Comparison of ENCODE assay signal across 8 mouse cellular contexts in genomic region chr17:63863012-63863630, GRCm38 (mm10). TPM values are rescaled to one million over a fixed set of nuclear protein-coding genes. Genes with fewer than 3 reads are reported as not detected.
DNase-seq lines count a peak whose midpoint lies in the region; ATAC-seq and TF ChIP-seq lines count a peak whose summit lies in the region.

Fer (plus strand) TSS chr17:63863062.

- H3K9me3 ChIP-seq in E14TG2a.4 (ENCODE audit: low read length), result no peaks in the 10 kb centered on the region
- H3K9me3 ChIP-seq in embryonic facial prominence, embryonic 15.5 days (replicated peaks), result no peaks in the 10 kb centered on the region
- H3K9me3 ChIP-seq in neural tube, embryonic 12.5 days, result no peaks in the 10 kb centered on the region

- H3K9ac ChIP-seq in embryonic facial prominence, embryonic 15.5 days, result peak within 1 kb of the TSS; percentile 77
- H3K9ac ChIP-seq in neural tube, embryonic 12.5 days, result peak within 1 kb of the TSS; percentile 83

- H3K27ac ChIP-seq in embryonic facial prominence, embryonic 15.5 days (replicated peaks), result peak within 1 kb of the TSS; percentile 84
- H3K27ac ChIP-seq in neural tube, embryonic 12.5 days, result no peak within 1 kb of the TSS; the same call in 1 of the 2 replicates

- ATAC-seq in frontal cortex, adult (ENCODE audit: low TSS enrichment), result peak; percentile 35
- ATAC-seq in embryonic facial prominence, embryonic 15.5 days (ENCODE audit: insufficient number of reproducible peaks, low FRiP score, low TSS enrichment, low read depth), result peak; percentile 34
- ATAC-seq in neural tube, embryonic 12.5 days (ENCODE audit: low FRiP score, low read depth), result peak; percentile 42

- DNase-seq in frontal cortex, postnatal 14 days (ENCODE audit: low spot score in 2 of 2), result no peak
- DNase-seq in heart, postnatal 10 days, result peak in 1 of 2 experiments; percentile 30
- no peak for DNase-seq in left cerebral cortex, postnatal 25 days (ENCODE audit: low spot score in 2 of 2)
- DNase-seq in spleen, postnatal 36 days (ENCODE audit: low spot score in 2 of 2), result no peak

- peaks cover 16% of the 10 kb centered on the region for H3K4me1 ChIP-seq in E14TG2a.4 (replicated peaks; ENCODE audit: low read depth, low read length)
- 0 out of 2 replicates have a peak, but pooled peaks cover 7% of the 10 kb centered on the region for H3K4me1 ChIP-seq in embryonic facial prominence, embryonic 15.5 days
- peaks cover 5% of the 10 kb centered on the region; the same call in 1 of the 2 replicates for H3K4me1 ChIP-seq in neural tube, embryonic 12.5 days

- TF ChIP-seq CTCF in E14TG2a.4 (conservative IDR thresholded peaks at IDR 0.05; ENCODE audit: low read length), result no peak

- peak within 1 kb of the TSS; percentile 98 for H3K4me3 ChIP-seq in E14TG2a.4 (replicated peaks; ENCODE audit: low read length)
- peak within 1 kb of the TSS; percentile 98 for H3K4me3 ChIP-seq in embryonic facial prominence, embryonic 15.5 days (replicated peaks)
- H3K4me3 ChIP-seq in neural tube, embryonic 12.5 days, result peak within 1 kb of the TSS; percentile 89

- peak within 1 kb of the TSS; percentile 97 for H3K4me2 ChIP-seq in embryonic facial prominence, embryonic 15.5 days (replicated peaks)
- peak within 1 kb of the TSS; percentile 90 for H3K4me2 ChIP-seq in neural tube, embryonic 12.5 days (replicated peaks)

- peaks cover 23% of the 10 kb centered on the region for H3K27me3 ChIP-seq in E14TG2a.4 (ENCODE audit: insufficient read depth, low read length)
- no peaks in the 10 kb centered on the region for H3K27me3 ChIP-seq in embryonic facial prominence, embryonic 15.5 days
- no peaks in the 10 kb centered on the region for H3K27me3 ChIP-seq in neural tube, embryonic 12.5 days (replicated peaks)

- H3K36me3 ChIP-seq in E14TG2a.4 (ENCODE audit: insufficient read depth, low read length), result no peaks in the 10 kb centered on the region
- H3K36me3 ChIP-seq in embryonic facial prominence, embryonic 15.5 days, result no peaks in the 10 kb centered on the region
- H3K36me3 ChIP-seq in neural tube, embryonic 12.5 days, result no peaks in the 10 kb centered on the region

- WGBS in embryonic facial prominence, embryonic 15.5 days, result 1% methylated on average over 41 of the region's 41 CpGs
- WGBS in neural tube, embryonic 12.5 days, result under 1% methylated on average over 41 of the region's 41 CpGs

- intact Hi-C loops in heart, postnatal 10 days (cut with DNase I), result loop anchor here (5.0 to 10.0 kb wide), 2 partner anchors 472 to 739 kb away; partner anchors contain the start of genes Man2a1 and Pja2
- intact Hi-C loops in left cerebral cortex, postnatal 25 days (cut with DNase I), result loop anchor here (5.0 kb wide), 1 partner anchor 56 kb away; no protein-coding TSS in a partner anchor

RNA-seq across cellular contexts. Expression of gene Fer, which starts in this region (rescaled TPM):
- polyA plus RNA-seq in embryonic facial prominence, embryonic 15.5 days (2015; fragmentation: Nextera tagmentation; extraction: Ambion mirVana), result 31.5 and 33.3 TPM in 2 replicates
- total RNA-seq in heart, postnatal 10 days (2021), result 10 to 100 TPM; 23.4 to 25.3 TPM
- total RNA-seq in left cerebral cortex, postnatal 25 days (2021), result 10 to 100 TPM; 29.8 to 30.1 TPM
- polyA plus RNA-seq in neural tube, embryonic 12.5 days (2016; fragmentation: Nextera tagmentation; extraction: Ambion mirVana), result 30.8 and 32.7 TPM in 2 replicates
